Comparison of ENCODE assay signal across 9 mouse cellular contexts in the genomic region with DNA sequence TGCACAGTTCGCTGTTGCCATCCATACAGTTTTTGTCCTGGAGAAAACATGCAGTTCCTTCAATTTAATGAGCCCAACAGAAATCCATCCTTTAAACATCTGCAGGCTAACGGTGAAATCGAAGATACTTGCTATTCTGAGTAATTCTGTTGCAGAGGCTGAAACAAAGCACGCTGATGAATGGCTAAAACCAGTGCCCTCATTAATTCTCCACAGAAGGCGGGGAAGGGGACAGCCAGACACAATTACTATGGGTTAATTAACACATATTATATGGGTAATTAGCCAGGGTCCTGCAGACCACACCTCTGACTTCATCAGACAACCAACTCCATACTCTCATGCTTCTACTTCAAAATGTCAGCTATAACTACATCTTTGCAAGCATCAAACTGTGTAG. TPM values are rescaled to one million over a fixed set of nuclear protein-coding genes. Genes with fewer than 3 reads are reported as not detected.
DNase-seq lines count a peak whose midpoint lies in the region; ATAC-seq and TF ChIP-seq lines count a peak whose summit lies in the region.
"Had no signal": no experiment of that assay in that cellular context is flagged by ENCODE, and none has a peak within 500 bp of the region (broad histone marks: within the 10 kb centered on the region; RNA-seq: fewer than 3 reads in every experiment).

No protein-coding gene starts in this region.

- peak overlapping the region; percentile 39 for H3K4me2 ChIP-seq in neural tube, embryonic 11.5 days (ENCODE audit: low read depth)
- H3K4me2 ChIP-seq in liver, embryonic 12.5 days: peak overlapping the region; percentile 20; the same call in 1 of the 2 replicates

- no peaks in the 10 kb centered on the region for H3K27me3 ChIP-seq in neural tube, embryonic 11.5 days (ENCODE audit: control insufficient read depth, insufficient read depth, low read length)
- H3K27me3 ChIP-seq in liver, embryonic 12.5 days (replicated peaks): no peaks in the 10 kb centered on the region; the same call in 1 of the 2 replicates
- H3K27me3 ChIP-seq: liver, embryonic 15.5 days had no signal

- H3K4me1 ChIP-seq in neural tube, embryonic 11.5 days (ENCODE audit: control insufficient read depth, insufficient read depth, low read length): peaks cover 32% of the 10 kb centered on the region
- 0 out of 2 replicates have a peak, but pooled peaks cover 3% of the 10 kb centered on the region for H3K4me1 ChIP-seq in liver, embryonic 12.5 days
- H3K4me1 ChIP-seq: liver, embryonic 15.5 days had no signal

- intact Hi-C loops in gastrocnemius, adult 2 months (cut with DNase I): no loop called here
- intact Hi-C loops in gastrocnemius, postnatal 36 days (cut with DNase I): no loop called here

- ATAC-seq in neural tube, embryonic 11.5 days (ENCODE audit: insufficient read depth, low FRiP score, low TSS enrichment): peak; percentile 49; the same call in 1 of the 2 replicates
- no peak for ATAC-seq in liver, embryonic 12.5 days

- H3K4me3 ChIP-seq in gastrocnemius, adult 2 months: peak overlapping the region; percentile 69
- no peak overlapping the region; the same call in 1 of the 2 replicates for H3K4me3 ChIP-seq in neural tube, embryonic 11.5 days (ENCODE audit: low read depth, low read length)
- H3K4me3 ChIP-seq in liver, embryonic 12.5 days: no peak overlapping the region
- H3K4me3 ChIP-seq: liver, embryonic 15.5 days had no signal

- H3K27ac ChIP-seq in gastrocnemius, adult 2 months: peak overlapping the region; percentile 31; the same call in 1 of the 2 replicates
- peak overlapping the region; percentile 51 for H3K27ac ChIP-seq in neural tube, embryonic 11.5 days (ENCODE audit: low read depth, low read length)
- no peak overlapping the region for H3K27ac ChIP-seq in liver, embryonic 12.5 days
- H3K27ac ChIP-seq: liver, embryonic 15.5 days had no signal

- no peaks in the 10 kb centered on the region for H3K36me3 ChIP-seq in neural tube, embryonic 11.5 days (ENCODE audit: control insufficient read depth, insufficient read depth, low read length)
- no peaks in the 10 kb centered on the region for H3K36me3 ChIP-seq in liver, embryonic 12.5 days
- H3K36me3 ChIP-seq: liver, embryonic 15.5 days had no signal

- TF ChIP-seq CTCF in gastrocnemius, adult 2 months (IDR thresholded peaks at IDR 0.05): no peak

- WGBS in neural tube, embryonic 11.5 days: 13% methylated on average over 5 of the region's 5 CpGs
- 57% methylated on average over 5 of the region's 5 CpGs for WGBS in liver, embryonic 12.5 days (ENCODE audit: insufficient replicate concordance)

- H3K9me3 ChIP-seq in neural tube, embryonic 11.5 days (ENCODE audit: control insufficient read depth, low read length): no peaks in the 10 kb centered on the region
- H3K9me3 ChIP-seq in liver, embryonic 12.5 days (replicated peaks): no peaks in the 10 kb centered on the region
- H3K9me3 ChIP-seq: liver, embryonic 15.5 days had no signal

- H3K9ac ChIP-seq in neural tube, embryonic 11.5 days (ENCODE audit: low read length): no peak overlapping the region
- no peak overlapping the region for H3K9ac ChIP-seq in liver, embryonic 12.5 days
- H3K9ac ChIP-seq: liver, embryonic 15.5 days had no signal

- DNase-seq in gastrocnemius, adult 2 months: no peak
- no peak for DNase-seq in gastrocnemius, postnatal 36 days
- no peak for DNase-seq in neural tube, embryonic 11.5 days (ENCODE audit: low spot score)
- no peak for DNase-seq in neural tube, embryonic 10.5 days (ENCODE audit: extremely low spot score, low spot score)
- no peak for DNase-seq in right cerebral cortex, postnatal 36 days (ENCODE audit: low spot score in 2 of 2)
- DNase-seq in B cell, adult 2 months: no peak
- no peak for DNase-seq in kidney, postnatal 10 days

RNA-seq across cellular contexts. Expression of a gene that starts 32.2 kb away (rescaled TPM):
- 1 to 10 TPM; 5.5 to 8.4 TPM for total RNA-seq in gastrocnemius, adult 2 months (2021)
- 1 to 10 TPM; 4.6 to 6.0 TPM for total RNA-seq in gastrocnemius, postnatal 36 days (2021)
- 26.8 and 29.6 TPM in 2 replicates for polyA plus RNA-seq in neural tube, embryonic 11.5 days (2014; fragmentation: Nextera tagmentation; extraction: Ambion mirVana)
- 0.60 and 0.75 TPM in 2 replicates for polyA plus RNA-seq in liver, embryonic 12.5 days (2016; fragmentation: Nextera tagmentation; extraction: Ambion mirVana)
